Mouse (Mus musculus) MEL (cell line): Measurements from ENCODE around the gene Mbd6. TPM values are rescaled to one million over a fixed set of nuclear protein-coding genes. Genes with fewer than 3 reads are reported as not detected.

Experiments
- DNase-seq: peaks from one replicate; pipeline ENCODE4 v3.0.0; 2011; ENCODE audit warnings: low read depth, low spot score
- H3K27ac ChIP-seq: 2 replicates; pipeline ENCODE4 v1.5.1; 2012; ENCODE audit warnings: low read depth, mild to moderate bottlenecking, control low read depth, low read length, moderate library complexity; ENCODE audit not compliant: control insufficient read depth
- H3K27me3 ChIP-seq, 2 experiments: fragments of 150-350 bp in 1 of 2; sonication (generic) in 1 of 2; 2 replicates each; pipeline ENCODE4 v1.6.1; 2012; ENCODE audit warnings: low read length in 2 of 2, mild to moderate bottlenecking in 2 of 2, improper control_type of control experiment in 1 of 2, moderate library complexity in 1 of 2; ENCODE audit not compliant: insufficient read depth in 2 of 2, control insufficient read depth in 1 of 2
- H3K36me3 ChIP-seq, 2 experiments: 2 replicates each; pipeline ENCODE4 v1.6.1; 2012 to 2014; ENCODE audit warnings: low read length in 2 of 2, improper control_type of control experiment in 1 of 2, inconsistent platforms in 1 of 2, mild to moderate bottlenecking in 1 of 2; ENCODE audit not compliant: insufficient read depth in 2 of 2, control insufficient read depth in 1 of 2
- H3K4me1 ChIP-seq, 2 experiments: fragments of 150-350 bp in 1 of 2; sonication (generic) in 1 of 2; 2 replicates each; pipeline ENCODE4 v1.6.1; 2012; ENCODE audit warnings: low read length in 2 of 2, improper control_type of control experiment in 1 of 2, mild to moderate bottlenecking in 1 of 2; ENCODE audit not compliant: insufficient read depth in 2 of 2, control insufficient read depth in 1 of 2
- H3K4me3 ChIP-seq, 2 experiments: fragments of 150-350 bp in 1 of 2; sonication (generic) in 1 of 2; 2 replicates each; pipeline ENCODE4 v1.5.1; 2012; ENCODE audit warnings: low read depth in 2 of 2, low read length in 2 of 2, mild to moderate bottlenecking in 2 of 2, moderate library complexity in 2 of 2, control low read depth in 1 of 2, improper control_type of control experiment in 1 of 2; ENCODE audit not compliant: control insufficient read depth in 1 of 2, insufficient read depth in 1 of 2
- H3K79me2 ChIP-seq: 2 replicates; pipeline ENCODE4 v1.6.1; 2012; ENCODE audit warnings: mild to moderate bottlenecking, low read length, moderate library complexity; ENCODE audit not compliant: control insufficient read depth, poor library complexity, insufficient read depth
- H3K9ac ChIP-seq: 2 replicates; pipeline ENCODE4 v1.6.1; 2012; ENCODE audit warnings: low read depth, mild to moderate bottlenecking, control low read depth, low read length, moderate library complexity; ENCODE audit not compliant: control insufficient read depth, poor library complexity, severe bottlenecking
- H3K9me3 ChIP-seq: fragments of 150-350 bp; sonication (generic); replicated peaks from 2 replicates; pipeline ENCODE4 v1.6.1; 2012; ENCODE audit warnings: mild to moderate bottlenecking, low read length, improper control_type of control experiment, moderate library complexity; ENCODE audit not compliant: insufficient read depth
- BHLHE40 ChIP-seq: IDR thresholded peaks from 2 replicates; pipeline ENCODE4 v1.6.1; 2012; ENCODE audit warnings: low read depth, mild to moderate bottlenecking, inconsistent platforms, low read length, improper control_type of control experiment, borderline replicate concordance
- CHD2 ChIP-seq: IDR thresholded peaks from 2 replicates; pipeline ENCODE4 v1.6.1; 2011; ENCODE audit warnings: low read length, improper control_type of control experiment
- CTCF ChIP-seq, 3 experiments: IDR thresholded peaks in 2 of 3; conservative IDR thresholded peaks in 1 of 3; 2 replicates each; pipeline ENCODE4 v1.5.1; 2011 to 2012; ENCODE audit warnings: low read length in 3 of 3, low read depth in 2 of 3, mild to moderate bottlenecking in 2 of 3, improper control_type of control experiment in 1 of 3, inconsistent platforms in 1 of 3, mixed read lengths in 1 of 3, moderate library complexity in 1 of 3; ENCODE audit not compliant: control insufficient read depth in 1 of 3, insufficient read depth in 1 of 3, poor library complexity in 1 of 3, severe bottlenecking in 1 of 3
- EP300 ChIP-seq, 2 experiments: IDR thresholded peaks; 2 replicates each; pipeline ENCODE4 v1.6.1; 2011; ENCODE audit warnings: improper control_type of control experiment in 2 of 2, low read length in 2 of 2, low read depth in 1 of 2, mild to moderate bottlenecking in 1 of 2
- ETS1 ChIP-seq: IDR thresholded peaks from 2 replicates; pipeline ENCODE4 v1.6.1; 2012; ENCODE audit warnings: low read depth, mild to moderate bottlenecking, inconsistent platforms, low read length, improper control_type of control experiment, moderate library complexity
- GABPA ChIP-seq: IDR thresholded peaks from 2 replicates; pipeline ENCODE4 v1.6.1; 2012; ENCODE audit warnings: low read depth, mild to moderate bottlenecking, inconsistent platforms, low read length, improper control_type of control experiment, moderate library complexity
- HCFC1 ChIP-seq: IDR thresholded peaks from 2 replicates; pipeline ENCODE4 v1.6.1; 2012; ENCODE audit warnings: low read depth, mild to moderate bottlenecking, inconsistent platforms, low read length, improper control_type of control experiment, moderate library complexity
- KAT2A ChIP-seq: conservative IDR thresholded peaks from 2 replicates; pipeline ENCODE4 v1.6.1; 2012; ENCODE audit warnings: low read depth, low read length, improper control_type of control experiment, inconsistent platforms
- MAX ChIP-seq: IDR thresholded peaks from 2 replicates; pipeline ENCODE4 v1.6.1; 2011; ENCODE audit warnings: low read length, improper control_type of control experiment
- MAZ ChIP-seq: IDR thresholded peaks from 2 replicates; pipeline ENCODE4 v1.6.1; 2012; ENCODE audit warnings: low read depth, mild to moderate bottlenecking, inconsistent platforms, low read length, improper control_type of control experiment
- MEF2A ChIP-seq: IDR thresholded peaks from 2 replicates; pipeline ENCODE4 v1.6.1; 2014; ENCODE audit warnings: low read depth, mild to moderate bottlenecking, inconsistent platforms, low read length, improper control_type of control experiment; ENCODE audit not compliant: poor library complexity, insufficient replicate concordance, severe bottlenecking; ENCODE audit errors: extremely low read depth
- MYB ChIP-seq: IDR thresholded peaks from 2 replicates; pipeline ENCODE4 v1.6.1; 2011; ENCODE audit warnings: mild to moderate bottlenecking, low read depth, low read length, improper control_type of control experiment
- NRF1 ChIP-seq: IDR thresholded peaks from 2 replicates; pipeline ENCODE4 v1.6.1; 2014; ENCODE audit warnings: low read depth, mild to moderate bottlenecking, inconsistent platforms, low read length, improper control_type of control experiment, moderate library complexity; ENCODE audit not compliant: poor library complexity, insufficient read depth, severe bottlenecking
- POLR2A ChIP-seq, 2 experiments: IDR thresholded peaks; 2 replicates each; pipeline ENCODE4 v1.6.1; 2011 to 2012; ENCODE audit warnings: low read length in 2 of 2, mild to moderate bottlenecking in 2 of 2, control low read depth in 1 of 2, improper control_type of control experiment in 1 of 2, low read depth in 1 of 2, moderate library complexity in 1 of 2; ENCODE audit not compliant: control insufficient read depth in 1 of 2, insufficient read depth in 1 of 2, poor library complexity in 1 of 2
- POLR2AphosphoS2 ChIP-seq: IDR thresholded peaks from 2 replicates; pipeline ENCODE4 v1.6.1; 2011; ENCODE audit warnings: low read length, improper control_type of control experiment
- POLR2AphosphoS5 ChIP-seq: IDR thresholded peaks from 2 replicates; pipeline ENCODE4 v1.6.1; 2012; ENCODE audit warnings: low read depth, borderline replicate concordance, mild to moderate bottlenecking, inconsistent platforms, low read length, moderate library complexity, mixed read lengths
- RAD21 ChIP-seq: IDR thresholded peaks from 2 replicates; pipeline ENCODE4 v1.6.1; 2011; ENCODE audit warnings: mild to moderate bottlenecking, low read depth, low read length, improper control_type of control experiment
- SIN3A ChIP-seq: IDR thresholded peaks from 2 replicates; pipeline ENCODE4 v1.6.1; 2012; ENCODE audit warnings: low read length, improper control_type of control experiment, inconsistent platforms
- SMC3 ChIP-seq: IDR thresholded peaks from 2 replicates; pipeline ENCODE4 v1.6.1; 2011; ENCODE audit warnings: low read depth, low read length, improper control_type of control experiment
- TCF12 ChIP-seq: IDR thresholded peaks from 2 replicates; pipeline ENCODE4 v1.6.1; 2014; ENCODE audit warnings: low read depth, mild to moderate bottlenecking, inconsistent platforms, low read length, improper control_type of control experiment, moderate library complexity
- USF1 ChIP-seq: IDR thresholded peaks from 2 replicates; pipeline ENCODE4 v1.6.1; 2014; ENCODE audit warnings: low read depth, mild to moderate bottlenecking, inconsistent platforms, low read length, improper control_type of control experiment, moderate library complexity
- USF2 ChIP-seq, 2 experiments: IDR thresholded peaks; 2 replicates each; pipeline ENCODE4 v1.6.1; 2011 to 2012; ENCODE audit warnings: improper control_type of control experiment in 2 of 2, low read length in 2 of 2, borderline replicate concordance in 1 of 2, inconsistent platforms in 1 of 2, low read depth in 1 of 2, mild to moderate bottlenecking in 1 of 2; ENCODE audit not compliant: insufficient read depth in 1 of 2
- ZC3H11A ChIP-seq: IDR thresholded peaks from 2 replicates; pipeline ENCODE4 v1.6.1; 2012; ENCODE audit warnings: low read depth, mild to moderate bottlenecking, inconsistent platforms, low read length, improper control_type of control experiment
- ZMIZ1 ChIP-seq: IDR thresholded peaks from 2 replicates; pipeline ENCODE4 v1.6.1; 2012; ENCODE audit warnings: low read depth, mild to moderate bottlenecking, inconsistent platforms, low read length, improper control_type of control experiment, moderate library complexity
- polyA plus RNA-seq, 2 experiments: library from polyadenylated mRNA; stranded (reverse) in 1 of 2; unstranded in 1 of 2; fragments of >175 nt in 1 of 2; fragments of >200 nt in 1 of 2; gene quantifications; 2 replicates each; pipeline versions ENCODE4 v1.2.1 to v1.2.4; 2012; ENCODE audit warnings: low replicate concordance in 2 of 2, low read depth in 1 of 2; ENCODE audit not compliant: insufficient read length in 2 of 2, insufficient read depth in 1 of 2, missing spikeins in 1 of 2
- total RNA-seq: library from RNA; depleted of rRNA; stranded (reverse); fragments of 300-350 nt; gene quantifications from 2 replicates; pipeline ENCODE4 v1.2.3, GENCODE M21; 2012

The Mbd6 gene
- total and polyA plus RNA-seq, 3 experiments: 4.2 to 44.8 TPM; not detected in 1

DNA sequence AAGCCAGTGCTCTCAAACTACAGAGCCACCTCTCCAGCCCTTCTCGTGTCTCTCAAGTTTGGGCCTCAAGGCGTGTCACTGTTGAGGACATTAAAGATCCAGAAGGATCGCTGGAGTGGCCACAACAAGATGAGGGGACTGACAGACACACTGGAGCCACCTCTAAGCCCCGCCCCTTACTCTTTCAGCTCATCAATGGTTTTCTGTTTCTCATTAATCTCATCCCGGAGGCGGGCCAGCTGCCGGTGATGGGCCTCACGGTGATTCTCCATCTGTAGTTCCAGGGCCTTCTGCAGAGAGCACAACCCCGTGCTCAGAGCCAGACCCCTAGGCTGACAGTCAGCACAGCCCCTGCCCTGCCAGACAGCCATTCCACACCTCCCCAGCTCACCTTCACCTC lies 52.3 kb downstream of the Mbd6 start:
- no peak overlapping the region for H3K27ac ChIP-seq
- no peak for DNase-seq
- H3K9me3 ChIP-seq: no peaks in the 10 kb centered on the region
- no peaks in the 10 kb centered on the region for H3K79me2 ChIP-seq
- H3K9ac ChIP-seq: no peak overlapping the region
- H3K27me3 ChIP-seq: no peaks in the 10 kb centered on the region
- H3K36me3 ChIP-seq: no peaks in the 10 kb centered on the region
- TF ChIP-seq MEF2A (no peak), MYB (no peak), EP300 (IDR thresholded peaks at IDR 0.05; ENCODE audit: low read depth in 1 of 2, low read length in 2 of 2) (no peak), RAD21 (no peak), MAZ (no peak), SMC3 (no peak), NRF1 (no peak), MAX (no peak), BHLHE40 (no peak), KAT2A (no peak)
- no peak overlapping the region for H3K4me3 ChIP-seq
- H3K4me1 ChIP-seq: no peaks in the 10 kb centered on the region

DNA sequence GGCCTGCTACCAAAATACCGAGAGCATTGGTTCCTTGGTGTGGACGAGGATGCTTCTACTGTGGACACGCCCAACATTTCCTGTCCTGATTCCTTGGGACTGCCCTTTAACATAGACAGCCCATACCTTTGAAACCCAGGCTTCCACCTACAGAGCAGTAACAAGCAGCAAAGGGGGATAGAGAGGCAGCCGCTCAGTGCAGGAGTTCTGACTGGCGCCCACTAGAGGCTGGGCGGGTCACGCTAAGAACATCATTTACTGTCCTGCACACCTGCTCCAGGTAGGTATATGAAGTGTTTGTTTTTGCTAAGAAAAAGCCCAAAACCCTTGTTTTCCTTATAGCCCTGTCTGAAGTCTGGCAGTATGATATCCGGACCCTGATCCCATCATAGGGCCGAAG lies 55.7 kb downstream of the Mbd6 start:
- H3K9ac ChIP-seq: no peak overlapping the region
- no peaks in the 10 kb centered on the region for H3K4me1 ChIP-seq
- peak; percentile 44 for DNase-seq
- no peak overlapping the region for H3K4me3 ChIP-seq
- no peaks in the 10 kb centered on the region for H3K9me3 ChIP-seq
- H3K79me2 ChIP-seq: no peaks in the 10 kb centered on the region
- no peaks in the 10 kb centered on the region for H3K36me3 ChIP-seq
- no peaks in the 10 kb centered on the region for H3K27me3 ChIP-seq
- H3K27ac ChIP-seq: no peak overlapping the region
- TF ChIP-seq GABPA (no peak), ETS1 (no peak), POLR2AphosphoS5 (no peak), USF2 (IDR thresholded peaks at IDR 0.05; ENCODE audit: borderline replicate concordance in 1 of 2, insufficient read depth in 1 of 2, low read depth in 1 of 2, low read length in 2 of 2) (no peak), USF1 (no peak), MAX (no peak), MEF2A (no peak), HCFC1 (peak; percentile 60), TCF12 (no peak), SMC3 (peak; percentile 25), NRF1 (no peak), ZC3H11A (no peak), SIN3A (no peak), POLR2A (IDR thresholded peaks at IDR 0.05; ENCODE audit: control insufficient read depth in 1 of 2, insufficient read depth in 1 of 2, low read depth in 1 of 2, low read length in 2 of 2, poor library complexity in 1 of 2) (no peak), ZMIZ1 (no peak), KAT2A (no peak), CTCF (IDR thresholded peaks at IDR 0.05 in 2 of 3, conservative IDR thresholded peaks at IDR 0.05 in 1 of 3; ENCODE audit: control insufficient read depth in 1 of 3, insufficient read depth in 1 of 3, low read depth in 2 of 3, low read length in 3 of 3, poor library complexity in 1 of 3, severe bottlenecking in 1 of 3) (peak; percentile 54 to 66 (median 59)), CHD2 (no peak), POLR2AphosphoS2 (no peak)
